Mouse (Mus musculus): Measurements from ENCODE around the gene Chd6.

- no peak for TF ChIP-seq TAL1 (IDR thresholded peaks at IDR 0.05; ENCODE audit: low read length)
- no peak for TF ChIP-seq GATA1 (IDR thresholded peaks at IDR 0.05; ENCODE audit: low read length)
Measured at GRCm38 (mm10) chr2:161044492-161045201, 64.2 kb downstream of the Chd6 start.

All from erythroblast, embryonic 14.5 days (primary cell).